Mouse (Mus musculus) myocyte (in vitro differentiated cells): ENCODE measurements around the gene Gm37240.

Experiments used
- CEBPB ChIP-seq: IDR thresholded peaks from 2 replicates; pipeline ENCODE4 v1.6.1; 2011; ENCODE audit warnings: mild to moderate bottlenecking, moderate library complexity; ENCODE audit not compliant: poor library complexity, insufficient read depth, severe bottlenecking
- E2F4 ChIP-seq: IDR thresholded peaks from one replicate; pipeline ENCODE4 v1.6.1; 2011; ENCODE audit warnings: mild to moderate bottlenecking, control low read depth, moderate library complexity; ENCODE audit not compliant: insufficient read depth
- POLR2A ChIP-seq: IDR thresholded peaks from one replicate; pipeline ENCODE4 v1.6.1; 2011; ENCODE audit warnings: low read depth, mild to moderate bottlenecking, control low read depth, moderate library complexity; ENCODE audit not compliant: insufficient read length
- POLR2AphosphoS2 ChIP-seq: IDR thresholded peaks from one replicate; pipeline ENCODE4 v1.6.1; 2011; ENCODE audit warnings: low read depth, control low read depth; ENCODE audit not compliant: insufficient read length
- REST ChIP-seq: IDR thresholded peaks from one replicate; pipeline ENCODE4 v1.6.1; 2011; ENCODE audit warnings: mild to moderate bottlenecking, control low read depth, moderate library complexity; ENCODE audit not compliant: insufficient read depth, insufficient read length
- TCF12 ChIP-seq: IDR thresholded peaks from one replicate; pipeline ENCODE4 v1.6.1; 2011; ENCODE audit warnings: mild to moderate bottlenecking, control low read depth; ENCODE audit not compliant: poor library complexity, insufficient read depth, severe bottlenecking
- USF1 ChIP-seq: IDR thresholded peaks from one replicate; pipeline ENCODE4 v1.6.1; 2011; ENCODE audit warnings: low read depth, mild to moderate bottlenecking, control low read depth, moderate library complexity

DNA sequence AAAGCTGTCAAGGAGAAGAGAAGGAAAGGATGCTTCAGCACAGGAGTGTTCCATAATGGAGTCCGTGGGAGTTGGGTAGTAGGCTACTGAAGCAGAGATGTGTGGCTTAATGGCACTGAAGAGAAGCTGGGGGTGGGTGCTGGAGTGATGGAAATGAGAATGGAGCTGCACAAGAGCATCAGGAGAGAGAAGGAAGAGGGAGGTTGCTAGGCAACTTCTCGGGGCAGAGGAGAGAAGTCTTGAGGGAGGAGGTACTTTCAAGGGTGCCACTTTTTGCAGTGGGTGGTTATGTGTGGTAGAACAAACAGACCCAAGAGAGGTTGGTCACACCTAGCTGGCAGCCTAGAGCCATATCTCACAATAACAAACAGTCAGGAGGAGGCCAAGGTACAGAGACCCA is 496.2 kb downstream of the Gm37240 start:
- no peak for TF ChIP-seq POLR2AphosphoS2
- no peak for TF ChIP-seq POLR2A
- TF ChIP-seq E2F4: no peak
- no peak for TF ChIP-seq CEBPB
- TF ChIP-seq REST: no peak
- no peak for TF ChIP-seq USF1
- TF ChIP-seq TCF12: no peak
